In genomic region chr10:41735398-41735797, GRCm38 (mm10) we compare ENCODE assay signal across 22 mouse cellular contexts. TPM values are rescaled to one million over a fixed set of nuclear protein-coding genes. Genes with fewer than 3 reads are reported as not detected.
"Had no signal": no experiment of that assay in that cellular context is flagged by ENCODE, and none has a peak within 500 bp of the region (broad histone marks: within the 10 kb centered on the region; RNA-seq: fewer than 3 reads in every experiment).

No protein-coding gene starts in this region.

- H3K27ac ChIP-seq: liver, embryonic 13.5 days; liver, embryonic 15.5 days; lung, embryonic 15.5 days; macrophage; neural tube, embryonic 13.5 days; neural tube, embryonic 15.5 days had no signal

- H3K36me3 ChIP-seq: lung, embryonic 15.5 days had no signal

- H3K9me3 ChIP-seq: liver, embryonic 13.5 days; liver, embryonic 15.5 days; lung, embryonic 15.5 days; neural tube, embryonic 13.5 days; neural tube, embryonic 15.5 days had no signal

- DNase-seq: liver, embryonic 13.5 days; liver, postnatal 0 days; lung, adult 2 months; lung, postnatal 14 days; lung, postnatal 36 days; retina, postnatal 1 day; right cerebral cortex, adult 18-20 months; right cerebral cortex, postnatal 25 days; right cerebral cortex, postnatal 4 days; spleen, adult 18-20 months; thymus, adult 18-20 months; thymus, postnatal 14 days; thymus, postnatal 36 days had no signal

- H3K27me3 ChIP-seq: liver, embryonic 13.5 days; liver, embryonic 15.5 days; lung, embryonic 15.5 days; megakaryocyte, embryonic 14.5 days; neural tube, embryonic 13.5 days; neural tube, embryonic 15.5 days had no signal

- H3K4me1 ChIP-seq: liver, embryonic 13.5 days; liver, embryonic 15.5 days; lung, embryonic 15.5 days; megakaryocyte, embryonic 14.5 days; neural tube, embryonic 13.5 days; neural tube, embryonic 15.5 days had no signal

- H3K9ac ChIP-seq: liver, embryonic 13.5 days; liver, embryonic 15.5 days; liver, postnatal 0 days; lung, embryonic 15.5 days; neural tube, embryonic 13.5 days; neural tube, embryonic 15.5 days had no signal

- ATAC-seq: liver, postnatal 0 days; lung, postnatal 0 days had no signal

- H3K4me3 ChIP-seq: liver, embryonic 13.5 days; liver, embryonic 15.5 days; lung, embryonic 15.5 days; myocyte; neural tube, embryonic 13.5 days; neural tube, embryonic 15.5 days had no signal

- H3K4me2 ChIP-seq: liver, embryonic 11.5 days; liver, embryonic 13.5 days; liver, embryonic 15.5 days; lung, embryonic 15.5 days; neural tube, embryonic 13.5 days; neural tube, embryonic 15.5 days had no signal

RNA-seq across cellular contexts. Expression of gene Ccdc162, which starts 19.0 kb away (rescaled TPM):
- polyA plus RNA-seq: liver, embryonic 15.5 days; macrophage had no signal
